In genomic region chr11:118008144-118008805, GRCm38 (mm10) we compare ENCODE assay signal across 11 mouse cellular contexts. TPM values are rescaled to one million over a fixed set of nuclear protein-coding genes. Genes with fewer than 3 reads are reported as not detected.
DNase-seq lines count a peak whose midpoint lies in the region; ATAC-seq and TF ChIP-seq lines count a peak whose summit lies in the region.
"Had no signal": no experiment of that assay in that cellular context is flagged by ENCODE, and none has a peak within 500 bp of the region (broad histone marks: within the 10 kb centered on the region; RNA-seq: fewer than 3 reads in every experiment).

No protein-coding gene starts in this region.

- DNase-seq in heart, postnatal 25 days (ENCODE audit: low spot score) = no peak
- DNase-seq in cerebellum, adult 18-20 months = no peak
- DNase-seq in thymus, postnatal 36 days = no peak

- intact Hi-C loops in heart, postnatal 25 days (cut with DNase I) = no loop called here

- H3K9ac ChIP-seq in heart, embryonic 12.5 days = 0 out of 2 replicates have a peak overlapping the region, but pooled peaks have one; percentile 42
- H3K9ac ChIP-seq: neural tube, embryonic 12.5 days had no signal

- 47% methylated on average over 5 of the region's 5 CpGs for WGBS in heart, embryonic 12.5 days
- WGBS in small intestine, adult 2 months = 60% methylated on average over 5 of the region's 5 CpGs

- no peak for ATAC-seq in heart, embryonic 12.5 days (ENCODE audit: insufficient number of reproducible peaks, low FRiP score)
- ATAC-seq in megakaryocyte, adult 5-6 weeks (ENCODE audit: poor library complexity, severe bottlenecking) = no peak
- ATAC-seq in erythroblast, adult 5-6 weeks (replicated peaks; ENCODE audit: low FRiP score, poor library complexity, severe bottlenecking) = 0 out of 2 replicates have a peak, but pooled peaks have one; percentile 6

- no peak for TF ChIP-seq CTCF in small intestine, adult 2 months (IDR thresholded peaks at IDR 0.05; ENCODE audit: extremely low read depth, insufficient read length, insufficient replicate concordance, low read depth, low read length)

- peaks cover 59% of the 10 kb centered on the region for H3K4me1 ChIP-seq in heart, embryonic 12.5 days (replicated peaks)
- peaks cover 97% of the 10 kb centered on the region for H3K4me1 ChIP-seq in megakaryocyte, embryonic 14.5 days
- peaks cover 53% of the 10 kb centered on the region for H3K4me1 ChIP-seq in small intestine, adult 2 months (ENCODE audit: control insufficient read depth, insufficient read depth, insufficient read length, low read length)

- peaks cover 25% of the 10 kb centered on the region for H3K36me3 ChIP-seq in heart, embryonic 12.5 days
- H3K36me3 ChIP-seq in megakaryocyte, embryonic 14.5 days (replicated peaks; ENCODE audit: low read length) = peaks cover 100% of the 10 kb centered on the region
- peaks cover 31% of the 10 kb centered on the region for H3K36me3 ChIP-seq in small intestine, adult 2 months (ENCODE audit: control insufficient read depth, insufficient read depth, low read length)

- TF ChIP-seq POLR2A in small intestine, adult 2 months (IDR thresholded peaks at IDR 0.05; ENCODE audit: low read depth, low read length) = no peak

- H3K27me3 ChIP-seq in heart, embryonic 12.5 days (replicated peaks) = no peaks in the 10 kb centered on the region
- no peaks in the 10 kb centered on the region for H3K27me3 ChIP-seq in megakaryocyte, embryonic 14.5 days (replicated peaks)
- no peaks in the 10 kb centered on the region for H3K27me3 ChIP-seq in small intestine, adult 2 months (ENCODE audit: control insufficient read depth, insufficient read depth, low read length)
- H3K27me3 ChIP-seq: embryonic facial prominence, embryonic 12.5 days; neural tube, embryonic 12.5 days had no signal

- peak overlapping the region; percentile 70 for H3K27ac ChIP-seq in heart, embryonic 12.5 days (ENCODE audit: poor library complexity, severe bottlenecking)
- H3K27ac ChIP-seq in small intestine, adult 2 months (ENCODE audit: insufficient read depth, low read depth, low read length) = peak overlapping the region; percentile 66
- H3K27ac ChIP-seq: embryonic facial prominence, embryonic 12.5 days; macrophage; neural tube, embryonic 12.5 days had no signal

- no peaks in the 10 kb centered on the region for H3K9me3 ChIP-seq in heart, embryonic 12.5 days (replicated peaks)
- H3K9me3 ChIP-seq in megakaryocyte, embryonic 14.5 days = no peaks in the 10 kb centered on the region
- H3K9me3 ChIP-seq: embryonic facial prominence, embryonic 12.5 days; neural tube, embryonic 12.5 days had no signal

- no peak overlapping the region for H3K4me3 ChIP-seq in heart, embryonic 12.5 days
- peak overlapping the region; percentile 67 for H3K4me3 ChIP-seq in megakaryocyte, embryonic 14.5 days (replicated peaks)
- no peak overlapping the region for H3K4me3 ChIP-seq in small intestine, adult 2 months (ENCODE audit: low read depth, low read length)
- H3K4me3 ChIP-seq: embryonic facial prominence, embryonic 12.5 days; neural tube, embryonic 12.5 days had no signal

- H3K4me2 ChIP-seq in heart, embryonic 12.5 days = no peak overlapping the region; the same call in 1 of the 2 replicates
- H3K4me2 ChIP-seq: embryonic facial prominence, embryonic 12.5 days; neural tube, embryonic 12.5 days had no signal

RNA-seq across cellular contexts. Expression of gene Pgs1, which starts 22.2 kb away (rescaled TPM):
- 28.9 and 29.6 TPM in 2 replicates for polyA plus RNA-seq in heart, embryonic 12.5 days (2016; fragmentation: Nextera tagmentation; extraction: Ambion mirVana)
- total RNA-seq in heart, postnatal 25 days (2021) = 10 to 100 TPM; 18.1 to 18.2 TPM
- 16.0 and 43.0 TPM in 2 replicates for polyA plus RNA-seq in megakaryocyte, embryonic 14.5 days (2012; ENCODE audit: insufficient read depth, low replicate concordance)
- 18.7 and 22.4 TPM in 2 replicates for total RNA-seq in megakaryocyte, adult 5-6 weeks (2015)
- total RNA-seq in megakaryocyte, adult 5-6 weeks (2017) = 26.7 and 27.2 TPM in 2 replicates
- 9.2 and 14.6 TPM in 2 replicates for total RNA-seq in erythroblast, adult 5-6 weeks (2015; ENCODE audit: low replicate concordance)
- total RNA-seq in erythroblast, adult 5-6 weeks (2017; ENCODE audit: low replicate concordance) = 20.8 and 32.9 TPM in 2 replicates
- 19.8 and 35.0 TPM in 2 replicates for polyA plus RNA-seq in small intestine, adult 2 months (2012; rRNA removed)

RNA-seq across cellular contexts. Expression of gene Socs3, which starts 38.4 kb away (rescaled TPM):
- polyA plus RNA-seq in heart, embryonic 12.5 days (2016; fragmentation: Nextera tagmentation; extraction: Ambion mirVana) = 7.1 and 8.0 TPM in 2 replicates
- total RNA-seq in heart, postnatal 25 days (2021) = 1 to 10 TPM; 5.2 to 6.3 TPM
- polyA plus RNA-seq in megakaryocyte, embryonic 14.5 days (2012; ENCODE audit: insufficient read depth, low replicate concordance) = 54.8 and 75.2 TPM in 2 replicates
- 2.0 and 3.1 TPM in 2 replicates for total RNA-seq in megakaryocyte, adult 5-6 weeks (2015)
- 3.2 and 5.1 TPM in 2 replicates for total RNA-seq in megakaryocyte, adult 5-6 weeks (2017)
- total RNA-seq in erythroblast, adult 5-6 weeks (2015; ENCODE audit: low replicate concordance) = 0.19 and 0.42 TPM in 2 replicates
- total RNA-seq in erythroblast, adult 5-6 weeks (2017; ENCODE audit: low replicate concordance) = 1.3 and 1.5 TPM in 2 replicates
- polyA plus RNA-seq in small intestine, adult 2 months (2012; rRNA removed) = 27.2 and 47.2 TPM in 2 replicates
